Mouse (Mus musculus) lung, embryonic 16.5 days (tissue): Measurements from ENCODE around the gene Ctps. TPM values are rescaled to one million over a fixed set of nuclear protein-coding genes. Genes with fewer than 3 reads are reported as not detected.
A peak's percentile ranks its signal among the peaks of the same experiment; 100 is the strongest.
"Not testable (repeated sequence)": the region's sequence is repeated elsewhere in the genome, so short reads cannot be mapped to it uniquely, and the experiment has no call there.

Source experiments
- ATAC-seq: fragments of 200-750 bp; cut with Nextera tagmentation; 2 replicates; pipeline ENCODE4 v1.8.0; 2017; ENCODE audit warnings: low read depth, mild to moderate bottlenecking, moderate library complexity
- H3K27ac ChIP-seq: fragments of 300-500 bp; sonication (generic); 2 replicates; pipeline ENCODE4 v1.5.1; 2014; ENCODE audit warnings: mild to moderate bottlenecking, control low read depth, low read length
- H3K27me3 ChIP-seq: fragments of 300-500 bp; sonication (generic); 2 replicates; pipeline ENCODE4 v1.6.1; 2014; ENCODE audit warnings: low read depth, low read length, mixed read lengths; ENCODE audit not compliant: control insufficient read depth, insufficient read depth
- H3K36me3 ChIP-seq: fragments of 300-500 bp; sonication (generic); 2 replicates; pipeline ENCODE4 v1.6.1; 2014; ENCODE audit warnings: low read length; ENCODE audit not compliant: control insufficient read depth, insufficient read depth
- H3K4me1 ChIP-seq: fragments of 300-500 bp; sonication (generic); replicated peaks from 2 replicates; pipeline ENCODE4 v1.6.1; 2014; ENCODE audit warnings: low read length, mixed read lengths; ENCODE audit not compliant: control insufficient read depth, insufficient read depth
- H3K4me2 ChIP-seq: fragments of 300-500 bp; sonication (generic); 2 replicates; pipeline ENCODE4 v1.6.1; 2014; ENCODE audit warnings: low read depth, low read length, control low read depth
- H3K4me3 ChIP-seq: fragments of 300-500 bp; sonication (generic); 2 replicates; pipeline ENCODE4 v1.5.1; 2014; ENCODE audit warnings: mild to moderate bottlenecking, low read length, control low read depth
- H3K9ac ChIP-seq: fragments of 300-500 bp; sonication (generic); 2 replicates; pipeline ENCODE4 v1.6.1; 2014; ENCODE audit warnings: low read length, control low read depth
- H3K9me3 ChIP-seq: fragments of 300-500 bp; sonication (generic); 2 replicates; pipeline ENCODE4 v1.6.1; 2016; ENCODE audit warnings: low read length; ENCODE audit not compliant: control insufficient read depth
- WGBS: fragments of 180-500 bp; shearing (Covaris S2); extraction: QIAGEN DNeasy Blood & Tissue Kit; methylation state at CpG from one replicate; pipeline ENCODE4 v1.1.7; 2014; 5-methylcytosine and 5-hydroxymethylcytosine counted together
- polyA plus RNA-seq: library from polyadenylated mRNA; unstranded; fragments of >200 nt; fragmentation: Nextera tagmentation; extraction: Ambion mirVana; gene quantifications from 2 replicates; pipeline ENCODE4 v1.2.1, GENCODE M21; 2015

Ctps gene
- polyA plus RNA-seq, 1 experiment from 2014 or later = 70.0 TPM

- WGBS = 66% methylated on average over 3 of the region's 3 CpGs
- no peak overlapping the region for H3K27ac ChIP-seq
- H3K27me3 ChIP-seq = no peaks in the 10 kb centered on the region
- no peaks in the 10 kb centered on the region for H3K4me1 ChIP-seq
- no peaks in the 10 kb centered on the region for H3K36me3 ChIP-seq
- no peaks in the 10 kb centered on the region for H3K9me3 ChIP-seq
- no peak overlapping the region for H3K4me3 ChIP-seq
- no peak overlapping the region for H3K4me2 ChIP-seq
- ATAC-seq = no peak
- H3K9ac ChIP-seq = no peak overlapping the region
Measured at GRCm38 (mm10) chr4:120602669-120603068, 32.6 kb upstream of the Ctps start.

- no peak for ATAC-seq
- H3K4me3 ChIP-seq = no peak overlapping the region
- no peaks in the 10 kb centered on the region for H3K27me3 ChIP-seq
- no peaks in the 10 kb centered on the region for H3K36me3 ChIP-seq
- H3K4me1 ChIP-seq = no peaks in the 10 kb centered on the region
- H3K9ac ChIP-seq = no peak overlapping the region
- no peaks in the 10 kb centered on the region for H3K9me3 ChIP-seq
- H3K27ac ChIP-seq = no peak overlapping the region
- H3K4me2 ChIP-seq = no peak overlapping the region
- WGBS = 71% methylated on average over 1 of the region's 1 CpGs
Measured at GRCm38 (mm10) chr4:120601774-120602173, 31.7 kb upstream of the Ctps start.

- Histone ChIP-seq H3K27me3 (no peaks in the 10 kb centered on the region), H3K9ac (no peak overlapping the region), H3K27ac (no peak overlapping the region), H3K36me3 (no peaks in the 10 kb centered on the region), H3K9me3 (no peaks in the 10 kb centered on the region), H3K4me3 (no peak overlapping the region), H3K4me2 (no peak overlapping the region), H3K4me1 (no peaks in the 10 kb centered on the region)
- 14% methylated on average over 2 of the region's 2 CpGs for WGBS
- ATAC-seq = no peak
Measured at GRCm38 (mm10) chr4:120598922-120599321, 28.8 kb upstream of the Ctps start.

- 78% methylated on average over 1 of the region's 1 CpGs for WGBS
- ATAC-seq = not testable (repeated sequence)
Measured at GRCm38 (mm10) chr4:120596210-120596609, 26.1 kb upstream of the Ctps start.

GRCm38 (mm10) chr4:120590973-120591372 is 20.9 kb upstream of the Ctps start:
- ATAC-seq = no peak
- Histone ChIP-seq H3K4me1 (peaks cover 8% of the 10 kb centered on the region), H3K4me3 (no peak overlapping the region), H3K9ac (no peak overlapping the region), H3K9me3 (no peaks in the 10 kb centered on the region), H3K4me2 (no peak overlapping the region), H3K27me3 (no peaks in the 10 kb centered on the region), H3K27ac (no peak overlapping the region), H3K36me3 (no peaks in the 10 kb centered on the region)
- WGBS = 75% methylated on average over 4 of the region's 4 CpGs

More at GRCm38 (mm10) chr4:120596210-120596609, 26.1 kb upstream of the Ctps start:
- H3K4me2 ChIP-seq, H3K36me3 ChIP-seq, H3K4me3 ChIP-seq, H3K27me3 ChIP-seq, H3K4me1 ChIP-seq, H3K9me3 ChIP-seq, H3K27ac ChIP-seq, H3K9ac ChIP-seq: not testable (repeated sequence)

GRCm38 (mm10) chr4:120589815-120590422 is 19.8 kb upstream of the Ctps start:
- WGBS = 29% methylated on average over 5 of the region's 5 CpGs
- Histone ChIP-seq H3K27me3 (no peaks in the 10 kb centered on the region), H3K4me1 (peaks cover 8% of the 10 kb centered on the region), H3K36me3 (no peaks in the 10 kb centered on the region), H3K4me3 (no peak overlapping the region), H3K4me2 (no peak overlapping the region), H3K9ac (no peak overlapping the region), H3K27ac (0 out of 2 replicates have a peak overlapping the region, but pooled peaks have one; percentile 29), H3K9me3 (no peaks in the 10 kb centered on the region)
- ATAC-seq = peak; percentile 93

- whole genome bisulfite sequencing = 22% methylated on average over 3 of the region's 3 CpGs
- peak overlapping the region; percentile 24; the same call in 1 of the 2 replicates for H3K27ac ChIP-seq
- H3K4me2 ChIP-seq = no peak overlapping the region
- peaks cover 8% of the 10 kb centered on the region for H3K4me1 ChIP-seq
- no peaks in the 10 kb centered on the region for H3K36me3 ChIP-seq
- no peak overlapping the region for H3K4me3 ChIP-seq
- no peaks in the 10 kb centered on the region for H3K27me3 ChIP-seq
- H3K9me3 ChIP-seq = no peaks in the 10 kb centered on the region
- peak overlapping the region; percentile 27; the same call in 1 of the 2 replicates for H3K9ac ChIP-seq
- ATAC-seq = no peak
Measured at GRCm38 (mm10) chr4:120589070-120589469, 19.0 kb upstream of the Ctps start.

- 20% methylated on average over 4 of the region's 4 CpGs for WGBS
- Histone ChIP-seq H3K4me3 (no peak within 1 kb of the TSS), H3K36me3 (no peaks in the 10 kb centered on the region), H3K4me1 (peaks cover 8% of the 10 kb centered on the region), H3K4me2 (no peak within 1 kb of the TSS), H3K27ac (peak within 1 kb of the TSS; percentile 24; the same call in 1 of the 2 replicates), H3K27me3 (no peaks in the 10 kb centered on the region), H3K9me3 (no peaks in the 10 kb centered on the region), H3K9ac (peak within 1 kb of the TSS; percentile 27; the same call in 1 of the 2 replicates)
- no peak for ATAC-seq
Measured at GRCm38 (mm10) chr4:120588445-120588844, 18.4 kb upstream of the Ctps start, which contains the start of gene Gm8439. Gm8439 (plus strand) TSS chr4:120588745.

GRCm38 (mm10) chr4:120586986-120587385 is 16.9 kb upstream of the Ctps start:
- Histone ChIP-seq H3K36me3 (no peaks in the 10 kb centered on the region), H3K9ac (no peak overlapping the region), H3K4me1 (peaks cover 8% of the 10 kb centered on the region), H3K4me3 (no peak overlapping the region), H3K27me3 (no peaks in the 10 kb centered on the region), H3K4me2 (no peak overlapping the region), H3K9me3 (no peaks in the 10 kb centered on the region), H3K27ac (no peak overlapping the region)
- 65% methylated on average over 1 of the region's 1 CpGs for WGBS
- no peak for ATAC-seq
